Mouse (Mus musculus) bone marrow macrophage, adult 2 months (primary cell): Measurements from ENCODE around the gene Nbea. TPM values are rescaled to one million over a fixed set of nuclear protein-coding genes. Genes with fewer than 3 reads are reported as not detected.

Experiments used
- H3K27ac ChIP-seq: 2 replicates; pipeline ENCODE4 v1.5.1; 2012; ENCODE audit warnings: low read depth, low read length; ENCODE audit not compliant: insufficient read depth
- H3K4me1 ChIP-seq: 2 replicates; pipeline ENCODE4 v1.6.1; 2012; ENCODE audit warnings: low read length; ENCODE audit not compliant: control insufficient read depth, insufficient read depth
- H3K4me3 ChIP-seq: 2 replicates; pipeline ENCODE4 v1.5.1; 2012; ENCODE audit warnings: mild to moderate bottlenecking, low read length, moderate library complexity; ENCODE audit not compliant: insufficient read depth
- CTCF ChIP-seq: IDR thresholded peaks from 2 replicates; pipeline ENCODE4 v1.5.1; 2012; ENCODE audit warnings: low read depth, mild to moderate bottlenecking, low read length, moderate library complexity
- POLR2A ChIP-seq: IDR thresholded peaks from 2 replicates; pipeline ENCODE4 v1.6.1; 2012; ENCODE audit warnings: mild to moderate bottlenecking, low read depth, low read length, borderline replicate concordance
- polyA plus RNA-seq: library from polyadenylated mRNA; stranded (reverse); fragments of >200 nt; gene quantifications from 2 replicates; pipeline ENCODE4 v1.2.4, GENCODE M21; 2012; ENCODE audit not compliant: missing spikeins, insufficient read depth, insufficient read length

The Nbea gene
- polyA plus RNA-seq, 1 experiment, result 0.28 TPM

GRCm38 (mm10) chr3:55590727-55591126 is 592.8 kb downstream of the Nbea start:
- Histone ChIP-seq H3K27ac (no peak overlapping the region), H3K4me3 (no peak overlapping the region), H3K4me1 (no peaks in the 10 kb centered on the region)
- TF ChIP-seq CTCF (no peak), POLR2A (no peak)

GRCm38 (mm10) chr3:55590291-55590690 is 593.2 kb downstream of the Nbea start:
- H3K27ac ChIP-seq, result no peak overlapping the region
- no peak overlapping the region for H3K4me3 ChIP-seq
- H3K4me1 ChIP-seq, result no peaks in the 10 kb centered on the region
- TF ChIP-seq POLR2A (no peak), CTCF (no peak)

- no peak for TF ChIP-seq CTCF
- TF ChIP-seq POLR2A, result no peak
- no peak overlapping the region for H3K4me3 ChIP-seq
- no peaks in the 10 kb centered on the region for H3K4me1 ChIP-seq
- H3K27ac ChIP-seq, result no peak overlapping the region
These were observed 594.0 kb downstream of the Nbea start for GRCm38 (mm10) chr3:55589402-55589944.

GRCm38 (mm10) chr3:55587972-55588946 is 595.2 kb downstream of the Nbea start:
- no peak for TF ChIP-seq POLR2A
- TF ChIP-seq CTCF, result no peak
- Histone ChIP-seq H3K4me1 (no peaks in the 10 kb centered on the region), H3K27ac (no peak overlapping the region), H3K4me3 (no peak overlapping the region)

- Histone ChIP-seq H3K27ac (no peak overlapping the region), H3K4me1 (no peaks in the 10 kb centered on the region), H3K4me3 (no peak overlapping the region)
- TF ChIP-seq POLR2A (no peak), CTCF (no peak)
These were observed 596.0 kb downstream of the Nbea start for GRCm38 (mm10) chr3:55587434-55587971.
